In genomic region chr19:10143667-10144066, GRCm38 (mm10) we compare ENCODE assay signal across 18 mouse cellular contexts. TPM values are rescaled to one million over a fixed set of nuclear protein-coding genes. Genes with fewer than 3 reads are reported as not detected.
DNase-seq lines count a peak whose midpoint lies in the region; ATAC-seq and TF ChIP-seq lines count a peak whose summit lies in the region.
"Had no signal": no experiment of that assay in that cellular context is flagged by ENCODE, and none has a peak within 500 bp of the region (broad histone marks: within the 10 kb centered on the region; RNA-seq: fewer than 3 reads in every experiment).

No protein-coding gene starts in this region.

- no peaks in the 10 kb centered on the region for H3K9me3 ChIP-seq in hindbrain, embryonic 12.5 days (replicated peaks)
- no peaks in the 10 kb centered on the region for H3K9me3 ChIP-seq in hindbrain, embryonic 14.5 days (ENCODE audit: control insufficient read depth, low read length)
- no peaks in the 10 kb centered on the region for H3K9me3 ChIP-seq in forebrain, postnatal 0 days (ENCODE audit: low read length)
- H3K9me3 ChIP-seq: heart, embryonic 13.5 days had no signal

- no peak overlapping the region for H3K4me3 ChIP-seq in hindbrain, embryonic 12.5 days
- H3K4me3 ChIP-seq in hindbrain, embryonic 14.5 days (replicated peaks; ENCODE audit: low read length): no peak overlapping the region
- H3K4me3 ChIP-seq in forebrain, postnatal 0 days (ENCODE audit: low read depth, low read length): no peak overlapping the region
- H3K4me3 ChIP-seq: erythroblast, embryonic 14.5 days; heart, embryonic 13.5 days had no signal

- H3K27ac ChIP-seq in hindbrain, embryonic 12.5 days: no peak overlapping the region
- no peak overlapping the region for H3K27ac ChIP-seq in hindbrain, embryonic 14.5 days
- no peak overlapping the region for H3K27ac ChIP-seq in forebrain, postnatal 0 days (ENCODE audit: low read depth, low read length)
- H3K27ac ChIP-seq: heart, embryonic 13.5 days had no signal

- no peaks in the 10 kb centered on the region for H3K27me3 ChIP-seq in hindbrain, embryonic 12.5 days
- no peaks in the 10 kb centered on the region for H3K27me3 ChIP-seq in hindbrain, embryonic 14.5 days (ENCODE audit: control insufficient read depth, insufficient read depth, low read length)
- no peaks in the 10 kb centered on the region for H3K27me3 ChIP-seq in forebrain, postnatal 0 days (ENCODE audit: insufficient read depth, low read length)
- H3K27me3 ChIP-seq: heart, embryonic 13.5 days had no signal

- no peak overlapping the region for H3K4me2 ChIP-seq in hindbrain, embryonic 12.5 days (replicated peaks)
- H3K4me2 ChIP-seq in hindbrain, embryonic 14.5 days (replicated peaks): no peak overlapping the region
- H3K4me2 ChIP-seq in forebrain, postnatal 0 days (ENCODE audit: low read depth): no peak overlapping the region
- H3K4me2 ChIP-seq: heart, embryonic 13.5 days had no signal

- no peak for TF ChIP-seq CTCF in forebrain, postnatal 0 days (IDR thresholded peaks at IDR 0.05; ENCODE audit: low read depth)

- H3K36me3 ChIP-seq in hindbrain, embryonic 12.5 days: no peaks in the 10 kb centered on the region
- no peaks in the 10 kb centered on the region for H3K36me3 ChIP-seq in hindbrain, embryonic 14.5 days (replicated peaks; ENCODE audit: control insufficient read depth, insufficient read depth)
- no peaks in the 10 kb centered on the region for H3K36me3 ChIP-seq in forebrain, postnatal 0 days (ENCODE audit: insufficient read depth)
- H3K36me3 ChIP-seq: heart, embryonic 13.5 days had no signal

- ATAC-seq in hindbrain, embryonic 12.5 days (ENCODE audit: low FRiP score): 0 out of 2 replicates have a peak, but pooled peaks have one; percentile 40
- ATAC-seq in hindbrain, embryonic 14.5 days (ENCODE audit: low FRiP score): no peak
- peak; percentile 29 for ATAC-seq in forebrain, postnatal 0 days

- no peak overlapping the region for H3K9ac ChIP-seq in hindbrain, embryonic 12.5 days
- no peak overlapping the region for H3K9ac ChIP-seq in hindbrain, embryonic 14.5 days
- no peak overlapping the region for H3K9ac ChIP-seq in forebrain, postnatal 0 days
- H3K9ac ChIP-seq: heart, embryonic 13.5 days had no signal

- DNase-seq in embryo, embryonic 10 days (ENCODE audit: low spot score): peak; percentile 56
- no peak for DNase-seq in embryo, embryonic 9.5 days (ENCODE audit: extremely low spot score)
- no peak for DNase-seq in hindbrain, embryonic 14.5 days (ENCODE audit: low spot score)
- DNase-seq in R1 (ENCODE audit: low read depth, low spot score) (peak; percentile 78), liver (no peak)
- DNase-seq in forebrain, postnatal 0 days: no peak
- DNase-seq in ovary, postnatal 14 days (ENCODE audit: low spot score): no peak
- DNase-seq: adrenal gland, postnatal 25 days; cerebellum, adult 8-10 months; heart, postnatal 36 days; kidney, adult 9 months; kidney, postnatal 4 days; lung, adult 18-20 months; lung, postnatal 36 days; right cerebral cortex, adult 18-20 months had no signal

- peaks cover 9% of the 10 kb centered on the region for H3K4me1 ChIP-seq in hindbrain, embryonic 12.5 days
- no peaks in the 10 kb centered on the region for H3K4me1 ChIP-seq in hindbrain, embryonic 14.5 days (replicated peaks; ENCODE audit: control insufficient read depth, insufficient read depth, low read length)
- H3K4me1 ChIP-seq in forebrain, postnatal 0 days (ENCODE audit: insufficient read depth): no peaks in the 10 kb centered on the region

- 32% methylated on average over 2 of the region's 2 CpGs for WGBS in hindbrain, embryonic 12.5 days
- 14% methylated on average over 2 of the region's 2 CpGs for WGBS in hindbrain, embryonic 14.5 days
- WGBS in forebrain, postnatal 0 days: 17% methylated on average over 2 of the region's 2 CpGs

RNA-seq across cellular contexts. Expression of gene Fads1, which starts 39.0 kb away (rescaled TPM):
- polyA plus RNA-seq in hindbrain, embryonic 12.5 days (2016; fragmentation: Nextera tagmentation; extraction: Ambion mirVana): 175 and 183 TPM in 2 replicates
- 148 and 156 TPM in 2 replicates for polyA plus RNA-seq in hindbrain, embryonic 14.5 days (2014; fragmentation: Nextera tagmentation; extraction: Ambion mirVana)
- 142 and 176 TPM in 2 replicates for total RNA-seq in forebrain, postnatal 0 days (2014; rRNA removed)
- 113 and 153 TPM in 2 replicates for polyA plus RNA-seq in forebrain, postnatal 0 days (2015; fragmentation: Nextera tagmentation; extraction: Ambion mirVana)

RNA-seq across cellular contexts. Expression of gene Fads2, which starts 42.1 kb away (rescaled TPM):
- 173 and 177 TPM in 2 replicates for polyA plus RNA-seq in hindbrain, embryonic 12.5 days (2016; fragmentation: Nextera tagmentation; extraction: Ambion mirVana)
- 70.5 and 87.5 TPM in 2 replicates for polyA plus RNA-seq in hindbrain, embryonic 14.5 days (2014; fragmentation: Nextera tagmentation; extraction: Ambion mirVana)
- 218 and 248 TPM in 2 replicates for total RNA-seq in forebrain, postnatal 0 days (2014; rRNA removed)
- 183 and 249 TPM in 2 replicates for polyA plus RNA-seq in forebrain, postnatal 0 days (2015; fragmentation: Nextera tagmentation; extraction: Ambion mirVana)

Comparison
In these comparisons a context has a peak if more than half of its experiments do, and no peak if none do; other contexts are left out.
1. DNase-seq: peak in embryo, embryonic 10 days (single experiment) and R1 (single experiment); none in embryo, embryonic 9.5 days (single experiment), hindbrain, embryonic 14.5 days (single experiment), forebrain, postnatal 0 days (single experiment), ovary, postnatal 14 days (single experiment) and liver (single experiment).